Comparison of ENCODE assay signal across 8 mouse cellular contexts in genomic region chr11:109504977-109505376, GRCm38 (mm10). TPM values are rescaled to one million over a fixed set of nuclear protein-coding genes. Genes with fewer than 3 reads are reported as not detected.
DNase-seq lines count a peak whose midpoint lies in the region; ATAC-seq and TF ChIP-seq lines count a peak whose summit lies in the region.

No protein-coding gene starts in this region.

- no peak overlapping the region for H3K9ac ChIP-seq in liver, adult 2 months (ENCODE audit: low read depth, low read length)
- no peak overlapping the region for H3K9ac ChIP-seq in liver, embryonic 12.5 days

- peaks cover 8% of the 10 kb centered on the region for H3K4me1 ChIP-seq in liver, adult 2 months (ENCODE audit: control insufficient read depth, insufficient read depth, low read length)
- peaks cover 13% of the 10 kb centered on the region for H3K4me1 ChIP-seq in liver, embryonic 12.5 days
- peaks cover 17% of the 10 kb centered on the region for H3K4me1 ChIP-seq in forebrain, embryonic 10.5 days

- no peak for TF ChIP-seq CTCF in liver, adult 2 months (IDR thresholded peaks at IDR 0.05; ENCODE audit: low read depth, low read length)
- no peak for TF ChIP-seq CTCF in gastrocnemius, adult 2 months (IDR thresholded peaks at IDR 0.05)

- no peak overlapping the region for H3K4me3 ChIP-seq in liver, adult 2 months (ENCODE audit: insufficient read depth, low read depth, low read length)
- no peak overlapping the region for H3K4me3 ChIP-seq in liver, embryonic 12.5 days
- no peak overlapping the region for H3K4me3 ChIP-seq in gastrocnemius, adult 2 months
- H3K4me3 ChIP-seq in forebrain, embryonic 10.5 days, result no peak overlapping the region

- no peak for TF ChIP-seq POLR2A in liver, adult 2 months (IDR thresholded peaks at IDR 0.05; ENCODE audit: extremely low read depth, insufficient read depth, low read length)

- no peaks in the 10 kb centered on the region for H3K27me3 ChIP-seq in liver, adult 2 months (ENCODE audit: control insufficient read depth, insufficient read depth, low read length)
- H3K27me3 ChIP-seq in liver, embryonic 12.5 days (replicated peaks), result peaks cover 6% of the 10 kb centered on the region; the same call in 1 of the 2 replicates
- peaks cover 8% of the 10 kb centered on the region; the same call in 1 of the 2 replicates for H3K27me3 ChIP-seq in forebrain, embryonic 10.5 days (ENCODE audit: poor library complexity, severe bottlenecking)

- no peak overlapping the region for H3K27ac ChIP-seq in liver, adult 2 months (replicated peaks; ENCODE audit: insufficient read depth, low read depth, low read length)
- H3K27ac ChIP-seq in liver, embryonic 12.5 days, result no peak overlapping the region
- no peak overlapping the region for H3K27ac ChIP-seq in gastrocnemius, adult 2 months
- no peak overlapping the region for H3K27ac ChIP-seq in forebrain, embryonic 10.5 days

- intact Hi-C loops in gastrocnemius, adult 2 months (cut with DNase I), result no loop called here
- intact Hi-C loops in left cerebral cortex, postnatal 4 days (cut with DNase I), result no loop called here

- no peaks in the 10 kb centered on the region for H3K9me3 ChIP-seq in liver, embryonic 12.5 days (replicated peaks)
- no peaks in the 10 kb centered on the region for H3K9me3 ChIP-seq in forebrain, embryonic 10.5 days

- peak; percentile 43 for DNase-seq in liver, adult 2 months (ENCODE audit: extremely low read depth, low read depth, low spot score)
- DNase-seq in adrenal gland, postnatal 25 days, result peak; percentile 69
- peak; percentile 78 for DNase-seq in gastrocnemius, adult 2 months
- DNase-seq in left cerebral cortex, postnatal 4 days, result peak; percentile 43
- DNase-seq in ovary, postnatal 14 days (ENCODE audit: low spot score), result no peak
- DNase-seq in ovary, postnatal 10 days (ENCODE audit: low spot score), result no peak
- no peak for DNase-seq in forebrain, embryonic 10.5 days (ENCODE audit: extremely low spot score, low spot score)

- no peaks in the 10 kb centered on the region for H3K36me3 ChIP-seq in liver, adult 2 months (ENCODE audit: control insufficient read depth, insufficient read depth, low read length)
- no peaks in the 10 kb centered on the region for H3K36me3 ChIP-seq in liver, embryonic 12.5 days
- H3K36me3 ChIP-seq in forebrain, embryonic 10.5 days (replicated peaks), result no peaks in the 10 kb centered on the region

- ATAC-seq in liver, embryonic 12.5 days, result no peak

- WGBS in liver, adult 2 months, result 26% methylated on average over 9 of the region's 9 CpGs
- WGBS in liver, embryonic 12.5 days (ENCODE audit: insufficient replicate concordance), result 73% methylated on average over 9 of the region's 9 CpGs
- 92% methylated on average over 9 of the region's 9 CpGs for WGBS in forebrain, embryonic 10.5 days

- no peaks in the 10 kb centered on the region for H3K79me2 ChIP-seq in liver, adult 2 months (ENCODE audit: control insufficient read depth, insufficient read depth, low read length)

- no peak overlapping the region for H3K4me2 ChIP-seq in liver, embryonic 12.5 days

RNA-seq across cellular contexts. Expression of gene Slc16a6, which starts 31.6 kb away (rescaled TPM):
- total RNA-seq in liver, adult 2 months (2014; rRNA removed), result 1.4 and 1.5 TPM in 2 replicates
- polyA plus RNA-seq in liver, adult 2 months (2012; rRNA removed), result 1.9 and 2.2 TPM in 2 replicates
- polyA plus RNA-seq in liver, embryonic 12.5 days (2016; fragmentation: Nextera tagmentation; extraction: Ambion mirVana), result 51.5 and 53.7 TPM in 2 replicates
- total RNA-seq in adrenal gland, postnatal 25 days (2021), result 0.46 and 0.67 TPM in 2 replicates
- total RNA-seq in gastrocnemius, adult 2 months (2021), result 1 to 10 TPM; 7.4 to 9.2 TPM
- 10 to 100 TPM; 13.0 to 13.2 TPM for total RNA-seq in left cerebral cortex, postnatal 4 days (2021)
- polyA plus RNA-seq in forebrain, embryonic 10.5 days (2016; fragmentation: Nextera tagmentation; extraction: Ambion mirVana), result 6.5 and 6.8 TPM in 2 replicates

RNA-seq across cellular contexts. Expression of gene Arsg, which starts 31.8 kb away (rescaled TPM):
- 8.1 and 9.9 TPM in 2 replicates for total RNA-seq in liver, adult 2 months (2014; rRNA removed)
- 8.5 and 9.1 TPM in 2 replicates for polyA plus RNA-seq in liver, adult 2 months (2012; rRNA removed)
- 2.9 and 3.7 TPM in 2 replicates for polyA plus RNA-seq in liver, embryonic 12.5 days (2016; fragmentation: Nextera tagmentation; extraction: Ambion mirVana)
- 4.1 and 5.9 TPM in 2 replicates for total RNA-seq in adrenal gland, postnatal 25 days (2021)
- under 1 TPM; 0.84 to 0.86 TPM for total RNA-seq in gastrocnemius, adult 2 months (2021)
- 1 to 10 TPM; 4.8 to 6.0 TPM for total RNA-seq in left cerebral cortex, postnatal 4 days (2021)
- polyA plus RNA-seq in forebrain, embryonic 10.5 days (2016; fragmentation: Nextera tagmentation; extraction: Ambion mirVana), result 2.2 and 2.8 TPM in 2 replicates

Comparison
In these comparisons a context has a peak if more than half of its experiments do, and no peak if none do; other contexts are left out.
1. DNase-seq: peak in liver, adult 2 months (single experiment), adrenal gland, postnatal 25 days (single experiment), gastrocnemius, adult 2 months (single experiment) and left cerebral cortex, postnatal 4 days (single experiment); none in ovary, postnatal 14 days (single experiment), ovary, postnatal 10 days (single experiment) and forebrain, embryonic 10.5 days (single experiment).